ENCODE assay signal across 12 mouse cellular contexts in genomic region chr2:30756962-30757715, GRCm38 (mm10). TPM values are rescaled to one million over a fixed set of nuclear protein-coding genes. Genes with fewer than 3 reads are reported as not detected.
DNase-seq lines count a peak whose midpoint lies in the region; ATAC-seq and TF ChIP-seq lines count a peak whose summit lies in the region.
"Had no signal": no experiment of that assay in that cellular context is flagged by ENCODE, and none has a peak within 500 bp of the region (broad histone marks: within the 10 kb centered on the region; RNA-seq: fewer than 3 reads in every experiment).

No protein-coding gene starts in this region.

- no peaks in the 10 kb centered on the region for H3K27me3 ChIP-seq in heart, embryonic 11.5 days (ENCODE audit: control insufficient read depth, insufficient read depth, low read length)
- no peaks in the 10 kb centered on the region for H3K27me3 ChIP-seq in heart, adult 2 months (ENCODE audit: control insufficient read depth, insufficient read depth, low read length)
- H3K27me3 ChIP-seq in lung, embryonic 15.5 days, result no peaks in the 10 kb centered on the region
- H3K27me3 ChIP-seq in embryonic facial prominence, embryonic 13.5 days, result no peaks in the 10 kb centered on the region
- no peaks in the 10 kb centered on the region for H3K27me3 ChIP-seq in stomach, embryonic 15.5 days (replicated peaks)
- H3K27me3 ChIP-seq: hindbrain, embryonic 15.5 days had no signal

- ATAC-seq in heart, embryonic 11.5 days (replicated peaks; ENCODE audit: insufficient number of reproducible peaks, low FRiP score, low TSS enrichment), result no peak
- ATAC-seq in lung, embryonic 15.5 days (ENCODE audit: borderline replicate concordance, extremely low read depth, low FRiP score, low TSS enrichment), result no peak
- ATAC-seq in embryonic facial prominence, embryonic 13.5 days (ENCODE audit: insufficient number of reproducible peaks, insufficient read depth, low FRiP score, low TSS enrichment, low read depth), result no peak
- no peak for ATAC-seq in stomach, embryonic 15.5 days (ENCODE audit: insufficient read depth, low FRiP score, low read depth)

- H3K4me2 ChIP-seq in heart, embryonic 11.5 days, result no peak overlapping the region
- H3K4me2 ChIP-seq in lung, embryonic 15.5 days, result no peak overlapping the region
- no peak overlapping the region for H3K4me2 ChIP-seq in embryonic facial prominence, embryonic 13.5 days
- H3K4me2 ChIP-seq in stomach, embryonic 15.5 days, result no peak overlapping the region
- H3K4me2 ChIP-seq: hindbrain, embryonic 15.5 days; liver, embryonic 15.5 days had no signal

- H3K9me3 ChIP-seq in heart, embryonic 11.5 days (replicated peaks; ENCODE audit: control insufficient read depth, low read length), result no peaks in the 10 kb centered on the region; the same call in 1 of the 2 replicates
- no peaks in the 10 kb centered on the region; the same call in 1 of the 2 replicates for H3K9me3 ChIP-seq in lung, embryonic 15.5 days
- peaks cover 4% of the 10 kb centered on the region for H3K9me3 ChIP-seq in embryonic facial prominence, embryonic 13.5 days
- no peaks in the 10 kb centered on the region for H3K9me3 ChIP-seq in stomach, embryonic 15.5 days
- H3K9me3 ChIP-seq: hindbrain, embryonic 15.5 days had no signal

- WGBS in heart, embryonic 11.5 days (ENCODE audit: insufficient replicate concordance), result 82% methylated on average over 10 of the region's 10 CpGs
- WGBS in heart, adult 2 months, result 88% methylated on average over 10 of the region's 10 CpGs
- 79% methylated on average over 10 of the region's 10 CpGs for WGBS in lung, embryonic 15.5 days
- 70% methylated on average over 10 of the region's 10 CpGs for WGBS in embryonic facial prominence, embryonic 13.5 days
- 78% methylated on average over 10 of the region's 10 CpGs for WGBS in stomach, embryonic 15.5 days

- no peak overlapping the region for H3K9ac ChIP-seq in heart, embryonic 11.5 days (ENCODE audit: low read depth, low read length)
- no peak overlapping the region for H3K9ac ChIP-seq in heart, adult 2 months (ENCODE audit: low read depth, low read length)
- H3K9ac ChIP-seq in lung, embryonic 15.5 days, result no peak overlapping the region
- no peak overlapping the region for H3K9ac ChIP-seq in embryonic facial prominence, embryonic 13.5 days
- no peak overlapping the region for H3K9ac ChIP-seq in stomach, embryonic 15.5 days
- H3K9ac ChIP-seq: hindbrain, embryonic 15.5 days; liver, embryonic 15.5 days had no signal

- TF ChIP-seq CTCF in heart, adult 2 months (IDR thresholded peaks at IDR 0.05), result no peak

- intact Hi-C loops in heart, adult 2 months (cut with DNase I), result no loop called here

- peak overlapping the region; percentile 95 for H3K27ac ChIP-seq in heart, embryonic 11.5 days (ENCODE audit: low read depth, low read length)
- H3K27ac ChIP-seq in heart, adult 2 months, result no peak overlapping the region
- peak overlapping the region; percentile 98 for H3K27ac ChIP-seq in lung, embryonic 15.5 days
- H3K27ac ChIP-seq in embryonic facial prominence, embryonic 13.5 days, result peak overlapping the region; percentile 96
- peak overlapping the region; percentile 95; the same call in 1 of the 2 replicates for H3K27ac ChIP-seq in stomach, embryonic 15.5 days
- H3K27ac ChIP-seq: hindbrain, embryonic 15.5 days; liver, embryonic 15.5 days had no signal

- no peak for TF ChIP-seq POLR2A in heart, adult 2 months (IDR thresholded peaks at IDR 0.05; ENCODE audit: insufficient read depth, low read depth, low read length)

- H3K79me2 ChIP-seq in heart, adult 2 months (replicated peaks; ENCODE audit: control insufficient read depth, insufficient read depth, low read length), result no peaks in the 10 kb centered on the region

- no peak overlapping the region for H3K4me3 ChIP-seq in heart, embryonic 11.5 days (ENCODE audit: low read depth, low read length)
- H3K4me3 ChIP-seq in heart, adult 2 months, result no peak overlapping the region
- no peak overlapping the region for H3K4me3 ChIP-seq in lung, embryonic 15.5 days
- H3K4me3 ChIP-seq in embryonic facial prominence, embryonic 13.5 days, result no peak overlapping the region
- H3K4me3 ChIP-seq in stomach, embryonic 15.5 days (replicated peaks), result no peak overlapping the region
- H3K4me3 ChIP-seq: hindbrain, embryonic 15.5 days; liver, embryonic 15.5 days had no signal

- H3K36me3 ChIP-seq in heart, embryonic 11.5 days (ENCODE audit: control insufficient read depth, insufficient read depth, low read length), result no peaks in the 10 kb centered on the region
- H3K36me3 ChIP-seq in heart, adult 2 months (ENCODE audit: control insufficient read depth, insufficient read depth, low read length), result no peaks in the 10 kb centered on the region
- H3K36me3 ChIP-seq in lung, embryonic 15.5 days, result no peaks in the 10 kb centered on the region
- no peaks in the 10 kb centered on the region for H3K36me3 ChIP-seq in embryonic facial prominence, embryonic 13.5 days
- H3K36me3 ChIP-seq in stomach, embryonic 15.5 days, result no peaks in the 10 kb centered on the region
- H3K36me3 ChIP-seq: hindbrain, embryonic 15.5 days; liver, embryonic 15.5 days had no signal

- H3K4me1 ChIP-seq in heart, embryonic 11.5 days (ENCODE audit: control insufficient read depth, insufficient read depth, low read length), result peaks cover 43% of the 10 kb centered on the region
- H3K4me1 ChIP-seq in heart, adult 2 months (ENCODE audit: control insufficient read depth, insufficient read depth, low read length), result peaks cover 14% of the 10 kb centered on the region
- peaks cover 53% of the 10 kb centered on the region for H3K4me1 ChIP-seq in lung, embryonic 15.5 days
- H3K4me1 ChIP-seq in embryonic facial prominence, embryonic 13.5 days, result peaks cover 47% of the 10 kb centered on the region
- H3K4me1 ChIP-seq in stomach, embryonic 15.5 days, result peaks cover 37% of the 10 kb centered on the region

- no peak for DNase-seq in heart, adult 2 months
- no peak for DNase-seq in lung, postnatal 25 days (ENCODE audit: low spot score)
- DNase-seq in spleen, postnatal 10 days (ENCODE audit: low spot score in 2 of 2), result no peak
- no peak for DNase-seq in T-cell, adult 2 months (ENCODE audit: low spot score)
- DNase-seq: cerebellum, adult 8-10 months; kidney, postnatal 14 days had no signal

- TF ChIP-seq EP300 in heart, adult 2 months (IDR thresholded peaks at IDR 0.05; ENCODE audit: insufficient read depth, low read depth, low read length), result no peak

RNA-seq across cellular contexts. Expression of gene 1700001O22Rik, which starts 46.3 kb away (rescaled TPM):
- polyA plus RNA-seq in heart, embryonic 11.5 days (2014; fragmentation: Nextera tagmentation; extraction: Ambion mirVana), result 1.2 and 1.6 TPM in 2 replicates
- 1 to 10 TPM in 1 of 2 experiments, under 1 TPM in 1; 0.52 to 1.3 TPM for total RNA-seq in heart, adult 2 months (2021)
- 0.73 and 1.1 TPM in 2 replicates for polyA plus RNA-seq in heart, adult 2 months (2012; rRNA removed)
- polyA plus RNA-seq in lung, embryonic 15.5 days (2015; fragmentation: Nextera tagmentation; extraction: Ambion mirVana), result 4.7 and 6.0 TPM in 2 replicates
- 2.8 and 2.9 TPM in 2 replicates for polyA plus RNA-seq in embryonic facial prominence, embryonic 13.5 days (2015; fragmentation: Nextera tagmentation; extraction: Ambion mirVana)
- 2.8 and 2.9 TPM in 2 replicates for polyA plus RNA-seq in stomach, embryonic 15.5 days (2015; fragmentation: Nextera tagmentation; extraction: Ambion mirVana)
- polyA plus RNA-seq: liver, embryonic 15.5 days had no signal

RNA-seq across cellular contexts. Expression of gene Ntmt1, which starts 50.5 kb away (rescaled TPM):
- polyA plus RNA-seq in heart, embryonic 11.5 days (2014; fragmentation: Nextera tagmentation; extraction: Ambion mirVana), result 82.6 and 87.5 TPM in 2 replicates
- total RNA-seq in heart, adult 2 months (2021), result 10 to 100 TPM; 22.0 to 27.3 TPM
- polyA plus RNA-seq in heart, adult 2 months (2012; rRNA removed), result 27.4 and 30.2 TPM in 2 replicates
- 82.9 and 87.2 TPM in 2 replicates for polyA plus RNA-seq in lung, embryonic 15.5 days (2015; fragmentation: Nextera tagmentation; extraction: Ambion mirVana)
- 94.9 and 105 TPM in 2 replicates for polyA plus RNA-seq in embryonic facial prominence, embryonic 13.5 days (2015; fragmentation: Nextera tagmentation; extraction: Ambion mirVana)
- 78.8 and 82.3 TPM in 2 replicates for polyA plus RNA-seq in stomach, embryonic 15.5 days (2015; fragmentation: Nextera tagmentation; extraction: Ambion mirVana)
